Mouse (Mus musculus): ENCODE results near the gene Acer2. TPM values are rescaled to one million over a fixed set of nuclear protein-coding genes. Genes with fewer than 3 reads are reported as not detected.

The Acer2 gene
- total RNA-seq, 1 experiment = 8.3 TPM

GRCm38 (mm10) chr4:86871988-86872387, 2.2 kb upstream of the Acer2 start:
- in situ Hi-C loops (cut with MboI; ENCODE audit: low sequenced_read_pairs in 2 of 2, unreplicated experiment in 2 of 2) = no loop called here
- H3K9me3 ChIP-seq (ENCODE audit: control insufficient read depth, insufficient read depth, low read depth, low read length) = no peaks in the 10 kb centered on the region
- H3K27ac ChIP-seq (ENCODE audit: insufficient read depth, low read depth, low read length, poor library complexity, severe bottlenecking) = no peak overlapping the region
- no peaks in the 10 kb centered on the region for H3K36me3 ChIP-seq (ENCODE audit: control insufficient read depth, insufficient read depth, low read length, poor library complexity, severe bottlenecking)
- H3K9ac ChIP-seq (ENCODE audit: insufficient read depth, low read depth, low read length, poor library complexity, severe bottlenecking) = no peak overlapping the region
- H3K4me1 ChIP-seq (ENCODE audit: control insufficient read depth in 2 of 2, insufficient read depth in 2 of 2, low read length in 2 of 2, poor library complexity in 1 of 2) = no peaks in the 10 kb centered on the region
- H3K4me3 ChIP-seq (ENCODE audit: insufficient read depth in 1 of 2, low read depth in 1 of 2, low read length in 2 of 2, poor library complexity in 1 of 2, severe bottlenecking in 1 of 2) = no peak overlapping the region
- TF ChIP-seq ZNF384 (IDR thresholded peaks at IDR 0.05; ENCODE audit: low read depth, low read length) (no peak), CHD2 (IDR thresholded peaks at IDR 0.05; ENCODE audit: low read depth, low read length) (no peak), MAFK (IDR thresholded peaks at IDR 0.05; ENCODE audit: insufficient read depth, low read depth, low read length) (no peak), ZC3H11A (IDR thresholded peaks at IDR 0.05; ENCODE audit: borderline replicate concordance, low read depth, low read length) (no peak), HCFC1 (IDR thresholded peaks at IDR 0.05; ENCODE audit: borderline replicate concordance, insufficient read depth, low read length) (no peak)
- no peak for DNase-seq (ENCODE audit: low read depth, low spot score)

- Histone ChIP-seq H3K9ac (ENCODE audit: insufficient read depth, low read depth, low read length, poor library complexity, severe bottlenecking) (no peak overlapping the region), H3K27ac (ENCODE audit: insufficient read depth, low read depth, low read length, poor library complexity, severe bottlenecking) (no peak overlapping the region), H3K9me3 (ENCODE audit: control insufficient read depth, insufficient read depth, low read depth, low read length) (no peaks in the 10 kb centered on the region), H3K36me3 (ENCODE audit: control insufficient read depth, insufficient read depth, low read length, poor library complexity, severe bottlenecking) (no peaks in the 10 kb centered on the region), H3K4me3 (ENCODE audit: insufficient read depth in 1 of 2, low read depth in 1 of 2, low read length in 2 of 2, poor library complexity in 1 of 2, severe bottlenecking in 1 of 2) (no peak overlapping the region), H3K4me1 (ENCODE audit: control insufficient read depth in 2 of 2, insufficient read depth in 2 of 2, low read length in 2 of 2, poor library complexity in 1 of 2) (no peaks in the 10 kb centered on the region)
- in situ Hi-C loops (cut with MboI; ENCODE audit: low sequenced_read_pairs in 2 of 2, unreplicated experiment in 2 of 2) = no loop called here
- DNase-seq (ENCODE audit: low read depth, low spot score) = no peak
- TF ChIP-seq CHD2 (IDR thresholded peaks at IDR 0.05; ENCODE audit: low read depth, low read length) = no peak
- TF ChIP-seq HCFC1 (IDR thresholded peaks at IDR 0.05; ENCODE audit: borderline replicate concordance, insufficient read depth, low read length) = no peak
- TF ChIP-seq ZNF384 (IDR thresholded peaks at IDR 0.05; ENCODE audit: low read depth, low read length) = no peak
- no peak for TF ChIP-seq MAFK (IDR thresholded peaks at IDR 0.05; ENCODE audit: insufficient read depth, low read depth, low read length)
- no peak for TF ChIP-seq ZC3H11A (IDR thresholded peaks at IDR 0.05; ENCODE audit: borderline replicate concordance, low read depth, low read length)
These were observed 1.1 kb upstream of the Acer2 start for GRCm38 (mm10) chr4:86873072-86873471.

- Histone ChIP-seq H3K9me3 (ENCODE audit: control insufficient read depth, insufficient read depth, low read depth, low read length) (no peaks in the 10 kb centered on the region), H3K27ac (ENCODE audit: insufficient read depth, low read depth, low read length, poor library complexity, severe bottlenecking) (no peak overlapping the region), H3K4me1 (ENCODE audit: control insufficient read depth in 2 of 2, insufficient read depth in 2 of 2, low read length in 2 of 2, poor library complexity in 1 of 2) (no peaks in the 10 kb centered on the region), H3K4me3 (ENCODE audit: insufficient read depth in 1 of 2, low read depth in 1 of 2, low read length in 2 of 2, poor library complexity in 1 of 2, severe bottlenecking in 1 of 2) (no peak overlapping the region), H3K9ac (ENCODE audit: insufficient read depth, low read depth, low read length, poor library complexity, severe bottlenecking) (no peak overlapping the region), H3K36me3 (ENCODE audit: control insufficient read depth, insufficient read depth, low read length, poor library complexity, severe bottlenecking) (no peaks in the 10 kb centered on the region)
- no peak for DNase-seq (ENCODE audit: low read depth, low spot score)
- TF ChIP-seq CHD2 (IDR thresholded peaks at IDR 0.05; ENCODE audit: low read depth, low read length) (no peak), MAFK (IDR thresholded peaks at IDR 0.05; ENCODE audit: insufficient read depth, low read depth, low read length) (no peak), ZNF384 (IDR thresholded peaks at IDR 0.05; ENCODE audit: low read depth, low read length) (no peak), HCFC1 (IDR thresholded peaks at IDR 0.05; ENCODE audit: borderline replicate concordance, insufficient read depth, low read length) (no peak), ZC3H11A (IDR thresholded peaks at IDR 0.05; ENCODE audit: borderline replicate concordance, low read depth, low read length) (no peak)
- in situ Hi-C loops (cut with MboI; ENCODE audit: low sequenced_read_pairs in 2 of 2, unreplicated experiment in 2 of 2) = no loop called here
These were observed 5.3 kb downstream of the Acer2 start for GRCm38 (mm10) chr4:86879477-86879876.

- no peak for DNase-seq (ENCODE audit: low read depth, low spot score)
- Histone ChIP-seq H3K9ac (ENCODE audit: insufficient read depth, low read depth, low read length, poor library complexity, severe bottlenecking) (no peak overlapping the region), H3K36me3 (ENCODE audit: control insufficient read depth, insufficient read depth, low read length, poor library complexity, severe bottlenecking) (no peaks in the 10 kb centered on the region), H3K4me3 (ENCODE audit: insufficient read depth in 1 of 2, low read depth in 1 of 2, low read length in 2 of 2, poor library complexity in 1 of 2, severe bottlenecking in 1 of 2) (no peak overlapping the region), H3K4me1 (ENCODE audit: control insufficient read depth in 2 of 2, insufficient read depth in 2 of 2, low read length in 2 of 2, poor library complexity in 1 of 2) (no peaks in the 10 kb centered on the region), H3K27ac (ENCODE audit: insufficient read depth, low read depth, low read length, poor library complexity, severe bottlenecking) (no peak overlapping the region), H3K9me3 (ENCODE audit: control insufficient read depth, insufficient read depth, low read depth, low read length) (no peaks in the 10 kb centered on the region)
- in situ Hi-C loops (cut with MboI; ENCODE audit: low sequenced_read_pairs in 2 of 2, unreplicated experiment in 2 of 2) = no loop called here
- no peak for TF ChIP-seq CHD2 (IDR thresholded peaks at IDR 0.05; ENCODE audit: low read depth, low read length)
- TF ChIP-seq ZNF384 (IDR thresholded peaks at IDR 0.05; ENCODE audit: low read depth, low read length) = no peak
- TF ChIP-seq ZC3H11A (IDR thresholded peaks at IDR 0.05; ENCODE audit: borderline replicate concordance, low read depth, low read length) = no peak
- no peak for TF ChIP-seq HCFC1 (IDR thresholded peaks at IDR 0.05; ENCODE audit: borderline replicate concordance, insufficient read depth, low read length)
- TF ChIP-seq MAFK (IDR thresholded peaks at IDR 0.05; ENCODE audit: insufficient read depth, low read depth, low read length) = no peak
These were observed 7.0 kb downstream of the Acer2 start for GRCm38 (mm10) chr4:86881178-86881577.

- no peaks in the 10 kb centered on the region for H3K4me1 ChIP-seq (ENCODE audit: control insufficient read depth in 2 of 2, insufficient read depth in 2 of 2, low read length in 2 of 2, poor library complexity in 1 of 2)
- no peak overlapping the region for H3K27ac ChIP-seq (ENCODE audit: insufficient read depth, low read depth, low read length, poor library complexity, severe bottlenecking)
- no peak for DNase-seq (ENCODE audit: low read depth, low spot score)
- in situ Hi-C loops (cut with MboI; ENCODE audit: low sequenced_read_pairs in 2 of 2, unreplicated experiment in 2 of 2) = no loop called here
- H3K4me3 ChIP-seq (ENCODE audit: insufficient read depth in 1 of 2, low read depth in 1 of 2, low read length in 2 of 2, poor library complexity in 1 of 2, severe bottlenecking in 1 of 2) = no peak overlapping the region
- no peaks in the 10 kb centered on the region for H3K9me3 ChIP-seq (ENCODE audit: control insufficient read depth, insufficient read depth, low read depth, low read length)
- no peaks in the 10 kb centered on the region for H3K36me3 ChIP-seq (ENCODE audit: control insufficient read depth, insufficient read depth, low read length, poor library complexity, severe bottlenecking)
- TF ChIP-seq HCFC1 (IDR thresholded peaks at IDR 0.05; ENCODE audit: borderline replicate concordance, insufficient read depth, low read length) = no peak
- TF ChIP-seq MAFK (IDR thresholded peaks at IDR 0.05; ENCODE audit: insufficient read depth, low read depth, low read length) = no peak
- no peak for TF ChIP-seq ZNF384 (IDR thresholded peaks at IDR 0.05; ENCODE audit: low read depth, low read length)
- H3K9ac ChIP-seq (ENCODE audit: insufficient read depth, low read depth, low read length, poor library complexity, severe bottlenecking) = no peak overlapping the region
These were observed 8.2 kb downstream of the Acer2 start for GRCm38 (mm10) chr4:86882413-86882812.
